Mouse (Mus musculus): ENCODE measurements at regions not wholly inside any gene's neighbourhood (a gene's known extent, or its start where the extent isn't known, plus 50 kb on each side); places are given as distances from the start of the nearest gene placed in this dataset.

DNA sequence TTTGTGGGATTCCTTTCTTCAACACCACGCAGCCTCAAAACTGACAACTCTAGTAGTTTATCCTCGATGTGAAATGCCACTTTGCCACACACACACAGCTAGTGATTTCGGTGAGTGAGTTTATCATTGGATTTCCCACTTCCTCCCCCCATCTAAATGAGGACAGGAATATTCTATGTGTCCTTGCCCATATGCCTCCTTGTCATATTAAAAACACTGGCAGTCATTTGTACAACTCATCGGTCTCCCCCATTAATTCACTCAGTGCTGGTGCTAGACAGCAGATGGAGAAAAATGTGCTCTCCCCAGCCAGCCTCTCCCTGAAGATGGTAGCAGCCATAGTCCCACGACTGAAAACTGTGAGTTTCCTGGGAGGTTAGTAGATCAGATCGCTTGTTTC is 496.0 kb upstream of the Sox11 start:
- DNase-seq (ENCODE audit: low read depth), result no peak

- DNase-seq (ENCODE audit: low read depth), result no peak
These were observed 483.8 kb upstream of the Sox11 start for GRCm38 (mm10) chr12:27826208-27826607.

DNA sequence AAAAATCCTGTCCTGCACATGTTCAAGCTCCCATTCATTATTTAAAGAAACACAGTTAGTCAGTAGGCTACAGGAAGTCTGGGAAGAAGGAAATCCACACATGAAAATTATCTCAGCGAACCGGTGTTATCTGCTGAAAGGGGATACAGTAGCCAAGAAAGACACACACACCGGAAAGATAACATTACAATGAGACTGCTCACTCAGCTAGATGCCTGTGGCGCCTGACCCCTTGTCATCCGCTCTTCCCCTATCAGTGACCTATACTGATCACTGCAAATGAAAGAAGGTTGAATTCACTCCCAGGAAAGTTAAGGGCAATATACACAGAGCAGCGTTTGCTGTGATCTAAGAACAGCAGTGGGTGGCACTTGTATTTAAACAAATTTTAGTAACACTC is 481.0 kb upstream of the Sox11 start:
- no peak for DNase-seq (ENCODE audit: low read depth)

- no peak for DNase-seq (ENCODE audit: low read depth)
These were observed 454.3 kb upstream of the Sox11 start for GRCm38 (mm10) chr12:27796642-27797041.

GRCm38 (mm10) chr12:27786716-27787291 is 444.4 kb upstream of the Sox11 start:
- no peak for DNase-seq (ENCODE audit: low read depth)

DNA sequence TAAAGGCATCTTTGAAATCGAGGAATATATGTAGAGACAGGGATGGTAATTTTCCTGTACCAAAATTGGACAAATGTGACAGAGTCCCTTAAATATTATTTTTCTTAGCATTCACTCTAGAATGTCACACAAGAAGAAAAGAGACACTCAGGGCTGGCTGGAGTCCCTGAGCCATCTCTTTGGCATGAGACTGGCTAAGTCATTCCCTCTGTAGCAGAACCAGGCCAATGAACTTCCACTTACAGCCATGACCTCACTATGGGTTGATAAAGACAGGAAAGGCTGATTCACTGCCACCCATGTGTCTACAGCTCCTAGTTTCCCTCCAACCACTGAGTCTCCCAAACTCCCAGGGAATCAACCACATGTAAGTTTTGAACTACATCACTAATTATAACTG is 438.4 kb upstream of the Sox11 start:
- DNase-seq (ENCODE audit: low read depth), result no peak

DNA sequence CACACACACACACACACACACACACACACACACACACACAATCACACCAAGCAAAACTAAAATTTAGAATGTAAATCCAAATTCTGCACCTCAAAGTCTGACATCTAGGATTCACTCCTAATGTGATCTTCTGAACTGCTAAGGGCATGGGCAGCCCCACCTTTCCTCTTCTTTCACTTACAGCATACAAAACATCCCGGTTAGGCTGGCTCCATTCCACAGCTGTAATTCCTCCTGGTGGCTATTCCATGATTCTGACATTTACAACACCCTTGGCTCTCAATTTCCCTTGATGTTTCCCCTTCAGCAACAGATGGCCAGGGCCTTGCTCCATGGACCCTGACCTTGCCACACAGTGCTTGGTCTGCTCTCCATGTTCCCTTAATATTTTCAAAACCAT is 423.6 kb upstream of the Sox11 start:
- DNase-seq (ENCODE audit: low read depth), result no peak

DNA sequence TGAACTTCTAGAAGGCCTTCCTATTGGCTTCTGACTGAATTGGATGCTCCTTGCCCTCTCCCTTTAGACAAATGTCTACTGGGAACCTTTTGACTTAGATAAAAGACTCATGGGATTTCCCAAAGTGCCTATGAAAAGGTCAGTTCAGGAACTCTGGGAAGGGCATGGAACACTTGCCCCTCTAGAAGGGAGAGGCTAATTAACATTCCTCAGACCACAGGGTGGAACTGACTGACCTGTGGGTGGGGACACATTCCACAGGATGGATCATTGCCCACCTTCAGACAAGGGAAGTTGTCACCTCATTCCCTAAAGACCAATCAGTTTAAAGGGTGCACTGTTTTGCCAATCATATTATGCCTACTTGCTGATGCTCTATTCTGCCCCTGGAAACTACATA is 416.6 kb upstream of the Sox11 start:
- DNase-seq (ENCODE audit: low read depth), result no peak

DNA sequence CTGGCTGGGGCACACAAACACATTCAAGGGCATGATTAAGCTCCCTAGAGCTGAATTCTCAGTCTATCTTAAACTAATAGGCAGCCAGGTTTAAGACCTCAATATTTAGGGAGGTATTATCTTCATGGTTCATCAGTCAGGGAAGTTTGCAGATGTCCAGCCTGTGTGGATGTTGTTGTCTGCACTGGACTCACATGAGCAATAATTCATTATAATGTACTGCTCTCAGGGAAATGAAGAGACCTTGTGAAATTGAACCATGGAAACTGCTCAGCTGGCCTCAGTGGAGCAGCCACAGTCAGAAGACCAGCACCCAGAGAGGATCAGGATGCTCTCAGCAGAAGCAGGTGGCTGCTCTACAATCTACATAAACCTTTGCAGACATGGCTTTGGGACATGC is 415.3 kb upstream of the Sox11 start:
- no peak for DNase-seq (ENCODE audit: low read depth)

DNA sequence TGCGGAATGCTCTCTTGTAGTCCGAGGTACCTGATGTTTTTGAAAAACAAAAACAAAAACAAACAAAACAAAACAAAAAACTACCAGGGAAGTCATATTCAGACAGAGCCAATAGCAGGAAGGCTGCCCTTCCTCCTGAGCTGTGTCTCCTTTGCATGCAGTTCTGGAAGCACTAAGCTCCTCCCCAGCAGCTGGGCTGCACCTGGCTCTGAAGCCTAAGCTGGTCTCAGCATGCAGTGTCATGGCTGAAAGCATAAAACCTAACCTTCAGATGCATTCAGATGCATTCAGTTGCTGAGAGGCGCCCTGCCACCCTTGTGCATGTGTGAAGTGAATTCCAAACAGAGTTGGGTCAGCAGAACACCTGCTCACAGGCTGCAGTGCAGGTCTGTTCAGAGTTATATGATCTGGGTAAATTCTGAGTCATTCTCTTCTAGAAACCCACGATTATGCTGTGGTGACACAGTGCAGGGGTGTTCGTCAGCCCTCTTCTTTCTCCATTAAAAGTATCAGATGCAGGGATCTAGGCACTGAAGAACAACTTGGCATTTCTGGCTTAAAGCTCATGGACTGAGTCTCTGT is 382.3 kb upstream of the Sox11 start:
- DNase-seq (ENCODE audit: low read depth), result no peak

DNA sequence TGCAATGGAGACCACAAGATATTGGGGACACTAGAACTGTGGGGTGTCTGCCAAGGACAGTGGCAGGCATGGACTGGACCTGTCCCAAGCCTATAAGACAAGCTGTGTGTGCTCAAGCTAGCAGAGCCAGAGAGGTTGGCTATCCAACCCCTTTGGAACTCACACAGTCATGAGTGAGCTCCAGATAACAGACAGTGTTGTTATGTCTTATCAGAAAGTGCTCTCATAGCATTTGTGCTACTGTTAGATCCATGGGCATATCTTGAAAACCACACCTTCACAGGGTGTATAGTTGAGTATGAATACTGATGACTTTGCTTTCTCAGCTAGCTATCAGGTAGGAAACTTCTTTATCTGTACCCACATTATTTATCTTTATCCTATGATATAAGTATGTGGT is 338.1 kb upstream of the Sox11 start:
- DNase-seq (ENCODE audit: low read depth), result no peak

- no peak for DNase-seq (ENCODE audit: low read depth)
These were observed 331.0 kb upstream of the Sox11 start for GRCm38 (mm10) chr12:27673404-27673803.

GRCm38 (mm10) chr12:27670650-27671084 is 328.3 kb upstream of the Sox11 start:
- DNase-seq (ENCODE audit: low read depth), result no peak

DNA sequence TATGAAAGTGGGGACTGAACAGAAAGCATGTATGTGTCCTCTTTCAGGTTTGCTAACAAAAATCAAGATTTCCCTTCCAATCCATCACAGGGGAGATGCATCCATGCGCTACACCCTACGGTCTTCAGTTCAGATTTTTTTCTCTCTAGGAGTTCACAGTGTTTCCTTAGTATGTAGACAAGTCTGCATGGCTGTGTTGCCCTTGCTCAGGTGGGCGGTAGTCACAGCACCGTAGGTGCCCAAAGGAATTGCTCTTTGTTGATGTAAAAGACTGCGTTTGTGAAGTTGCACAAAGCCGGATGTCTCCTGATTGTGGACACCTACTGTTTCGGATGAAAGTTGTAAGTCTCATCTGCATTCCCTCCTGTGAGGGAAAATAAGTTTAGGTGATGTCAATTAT is 327.8 kb upstream of the Sox11 start:
- DNase-seq (ENCODE audit: low read depth), result no peak

DNA sequence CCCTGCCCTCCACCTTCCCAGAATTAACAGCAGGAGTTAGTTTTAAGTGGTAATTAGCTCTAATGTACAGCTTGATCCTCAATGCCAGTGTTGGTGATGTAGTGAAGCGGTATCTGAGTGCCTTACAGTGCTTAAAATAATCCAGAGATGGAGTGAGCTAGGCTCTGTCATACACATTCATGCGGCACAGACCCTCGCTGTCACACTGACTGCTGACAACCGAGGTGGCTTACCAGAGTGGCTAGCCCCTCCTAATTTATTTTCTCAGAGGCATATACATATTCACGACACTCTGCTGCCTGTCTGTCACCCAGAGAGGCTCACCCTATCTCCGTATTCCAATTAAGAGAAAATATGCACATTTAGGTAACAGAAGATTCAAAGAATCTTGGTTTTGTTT is 327.2 kb upstream of the Sox11 start:
- DNase-seq (ENCODE audit: low read depth), result no peak

GRCm38 (mm10) chr12:27666456-27666855 is 324.1 kb upstream of the Sox11 start:
- DNase-seq (ENCODE audit: low read depth), result no peak

DNA sequence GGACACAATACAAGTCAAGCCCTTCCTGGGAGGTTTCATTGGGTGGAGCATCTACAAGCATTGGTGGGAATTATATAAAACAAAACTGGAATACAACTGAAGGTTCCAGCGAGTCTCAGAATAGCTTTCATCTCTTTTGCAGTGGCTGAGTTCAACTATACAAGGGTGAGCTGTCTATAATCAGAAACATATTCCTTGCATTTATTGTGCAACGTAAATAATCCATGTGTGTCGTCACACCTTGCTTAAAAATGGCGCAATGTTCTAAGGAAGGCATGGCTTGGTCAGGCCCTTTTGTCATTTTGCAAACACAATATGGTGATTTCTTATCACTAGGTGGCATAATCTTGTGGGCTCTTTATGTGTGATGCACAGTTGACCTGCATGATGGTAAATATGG is 320.8 kb upstream of the Sox11 start:
- no peak for DNase-seq (ENCODE audit: low read depth)

- DNase-seq (ENCODE audit: low read depth), result no peak
These were observed 320.3 kb upstream of the Sox11 start for GRCm38 (mm10) chr12:27662723-27663122.

DNA sequence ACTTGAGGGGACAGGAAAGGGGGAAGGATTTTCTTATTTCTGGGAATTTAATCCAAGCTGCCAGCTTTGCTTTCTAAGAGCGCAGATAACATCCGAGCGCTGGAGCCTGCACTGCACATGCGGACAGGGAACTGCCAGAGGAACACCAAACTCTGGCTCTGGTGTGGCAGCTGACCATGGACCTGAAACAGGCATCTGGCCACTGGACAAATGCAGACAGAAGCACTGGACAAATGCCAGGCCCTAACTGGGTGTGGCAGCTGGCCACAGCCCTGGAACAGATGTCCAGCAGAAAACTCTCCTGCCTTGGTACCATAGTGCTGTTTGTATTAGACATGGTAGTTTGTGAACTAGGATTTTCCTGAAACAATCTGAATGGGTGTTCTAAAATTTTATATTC is 315.2 kb upstream of the Sox11 start:
- no peak for DNase-seq (ENCODE audit: low read depth)

- DNase-seq (ENCODE audit: low read depth), result no peak
These were observed 311.2 kb upstream of the Sox11 start for GRCm38 (mm10) chr12:27653541-27653940.

GRCm38 (mm10) chr12:27648602-27649001 is 306.2 kb upstream of the Sox11 start:
- no peak for DNase-seq (ENCODE audit: low read depth)

DNA sequence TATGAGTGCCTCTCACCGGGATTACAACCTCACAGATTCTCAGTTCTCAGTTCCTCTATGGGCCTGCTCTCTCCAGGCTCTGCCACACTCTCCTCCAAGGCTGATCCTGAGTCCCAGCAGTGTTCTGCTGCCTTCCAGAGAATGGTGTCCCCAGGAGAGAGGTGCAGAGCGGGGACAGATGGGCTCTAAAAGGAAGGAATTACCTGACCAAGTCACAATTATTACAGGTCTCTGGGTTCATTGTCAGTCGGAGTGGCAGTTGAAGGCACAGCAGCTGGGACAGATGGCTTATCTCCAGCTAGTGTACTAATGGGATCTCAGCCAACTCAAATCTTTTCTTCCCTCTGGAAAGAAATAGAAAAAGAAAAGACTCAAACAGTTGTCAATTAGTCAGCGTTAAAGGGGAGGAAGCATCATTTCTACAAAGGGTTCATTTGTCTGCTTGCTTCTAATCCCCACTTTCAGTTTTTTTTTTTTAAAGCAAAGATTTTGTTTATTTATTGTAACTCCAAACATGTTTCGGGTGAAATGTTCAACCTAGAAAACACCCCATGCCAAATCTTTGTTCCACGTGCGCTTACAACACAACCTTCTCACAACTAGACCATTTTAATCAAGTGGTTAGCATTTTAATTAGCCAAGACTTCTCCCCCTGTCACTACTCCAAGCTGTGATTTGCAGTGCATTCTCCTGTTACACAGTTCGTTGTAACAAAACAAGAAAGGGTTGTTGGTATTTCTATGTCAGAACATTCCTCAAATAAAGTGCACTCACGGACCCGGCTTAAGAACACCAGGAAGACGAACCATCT is 304.3 kb upstream of the Sox11 start:
- DNase-seq (ENCODE audit: low read depth), result no peak

GRCm38 (mm10) chr12:27619616-27620015 is 277.2 kb upstream of the Sox11 start:
- DNase-seq (ENCODE audit: low read depth), result no peak

Data from c-Kit-positive CD71-negative TER-119-negative erythroid progenitor cells, embryonic 14.5 days (primary cell).